Mouse (Mus musculus) lung, adult 2 months (tissue): ENCODE measurements around the gene Rab5if.
"Not testable (repeated sequence)": the region's sequence is repeated elsewhere in the genome, so short reads cannot be mapped to it uniquely, and the experiment has no call there.

Source experiments
- CTCF ChIP-seq: fragments of 200-500 bp; IDR thresholded peaks from 2 replicates; pipeline ENCODE4 v1.5.1; 2011; ENCODE audit warnings: mild to moderate bottlenecking, low read length, control low read depth; ENCODE audit not compliant: insufficient read depth
- POLR2A ChIP-seq: fragments of 200-500 bp; IDR thresholded peaks from 2 replicates; pipeline ENCODE4 v1.6.1; 2011; ENCODE audit warnings: low read depth, mild to moderate bottlenecking, control low read depth, low read length, borderline replicate concordance; ENCODE audit errors: extremely low read depth

GRCm38 (mm10) chr2:156825128-156825527 is 37.8 kb upstream of the Rab5if start:
- not testable (repeated sequence) for TF ChIP-seq CTCF, POLR2A
